Mouse (Mus musculus): ENCODE data around the gene Il4i1. TPM values are rescaled to one million over a fixed set of nuclear protein-coding genes. Genes with fewer than 3 reads are reported as not detected.

The Il4i1 gene
- polyA plus RNA-seq, 1 experiment = 71.7 TPM

DNA sequence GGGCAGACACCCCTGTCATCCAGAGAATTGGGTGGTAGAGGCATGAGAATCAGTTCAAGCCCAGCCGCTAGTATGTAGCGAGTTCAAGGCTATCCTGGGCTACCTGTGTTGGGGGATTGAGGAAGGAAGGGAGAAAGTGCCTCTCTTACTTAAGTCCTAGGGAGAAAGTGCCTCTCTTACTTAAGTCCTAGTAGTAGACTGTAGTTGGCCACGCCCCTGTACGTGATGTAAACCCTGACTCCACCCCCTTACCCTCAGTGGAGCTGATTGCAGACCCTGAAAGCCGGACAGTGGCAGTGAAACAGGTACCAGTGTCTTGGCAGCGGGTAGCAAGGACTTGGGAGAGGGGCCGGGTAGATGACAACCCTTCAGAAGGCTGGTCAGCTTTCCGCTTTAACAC, 41.7 kb downstream of the Il4i1 start:
- peaks cover 8% of the 10 kb centered on the region; the same call in 1 of the 2 replicates for H3K36me3 ChIP-seq (ENCODE audit: control insufficient read depth, insufficient read depth, low read length)
- DNase-seq = no peak
- H3K4me3 ChIP-seq (ENCODE audit: control insufficient read depth, insufficient read depth, low read length) = 0 out of 2 replicates have a peak overlapping the region, but pooled peaks have one; percentile 88
- no peaks in the 10 kb centered on the region for H3K27me3 ChIP-seq (ENCODE audit: control insufficient read depth, insufficient read depth, low read length)
- H3K27ac ChIP-seq (ENCODE audit: control insufficient read depth, insufficient read depth, low read length) = no peak overlapping the region
- peaks cover 34% of the 10 kb centered on the region for H3K4me1 ChIP-seq (replicated peaks; ENCODE audit: control insufficient read depth, insufficient read depth, low read length)
- 37% methylated on average over 8 of the region's 8 CpGs for WGBS
- TF ChIP-seq POLR2A (IDR thresholded peaks at IDR 0.05; ENCODE audit: control insufficient read depth, extremely low read depth, insufficient read depth, low read length, poor library complexity) (no peak), CTCF (IDR thresholded peaks at IDR 0.05; ENCODE audit: borderline replicate concordance, control insufficient read depth, extremely low read depth, insufficient read depth, low read length, poor library complexity) (no peak)

- 93% methylated on average over 11 of the region's 11 CpGs for WGBS
- peaks cover 26% of the 10 kb centered on the region for H3K4me1 ChIP-seq (replicated peaks; ENCODE audit: control insufficient read depth, insufficient read depth, low read length)
- no peak overlapping the region for H3K4me3 ChIP-seq (ENCODE audit: control insufficient read depth, insufficient read depth, low read length)
- no peak for TF ChIP-seq CTCF (IDR thresholded peaks at IDR 0.05; ENCODE audit: borderline replicate concordance, control insufficient read depth, extremely low read depth, insufficient read depth, low read length, poor library complexity)
- no peak for TF ChIP-seq POLR2A (IDR thresholded peaks at IDR 0.05; ENCODE audit: control insufficient read depth, extremely low read depth, insufficient read depth, low read length, poor library complexity)
- H3K27ac ChIP-seq (ENCODE audit: control insufficient read depth, insufficient read depth, low read length) = no peak overlapping the region
- H3K27me3 ChIP-seq (ENCODE audit: control insufficient read depth, insufficient read depth, low read length) = no peaks in the 10 kb centered on the region
- H3K36me3 ChIP-seq (ENCODE audit: control insufficient read depth, insufficient read depth, low read length) = peaks cover 27% of the 10 kb centered on the region
- no peak for DNase-seq
These were observed 43.7 kb downstream of the Il4i1 start for GRCm38 (mm10) chr7:44859896-44860295.

- Histone ChIP-seq H3K36me3 (ENCODE audit: control insufficient read depth, insufficient read depth, low read length) (peaks cover 27% of the 10 kb centered on the region), H3K27ac (ENCODE audit: control insufficient read depth, insufficient read depth, low read length) (no peak overlapping the region), H3K4me3 (ENCODE audit: control insufficient read depth, insufficient read depth, low read length) (no peak overlapping the region), H3K27me3 (ENCODE audit: control insufficient read depth, insufficient read depth, low read length) (no peaks in the 10 kb centered on the region), H3K4me1 (replicated peaks; ENCODE audit: control insufficient read depth, insufficient read depth, low read length) (peaks cover 17% of the 10 kb centered on the region)
- 74% methylated on average over 22 of the region's 22 CpGs for WGBS
- TF ChIP-seq POLR2A (IDR thresholded peaks at IDR 0.05; ENCODE audit: control insufficient read depth, extremely low read depth, insufficient read depth, low read length, poor library complexity) (no peak), CTCF (IDR thresholded peaks at IDR 0.05; ENCODE audit: borderline replicate concordance, control insufficient read depth, extremely low read depth, insufficient read depth, low read length, poor library complexity) (peak; percentile 77; the same call in 1 of the 2 replicates)
- peak; percentile 67 for DNase-seq
These were observed 44.6 kb downstream of the Il4i1 start for GRCm38 (mm10) chr7:44860576-44861428.

GRCm38 (mm10) chr7:44861429-44861816, 45.2 kb downstream of the Il4i1 start:
- H3K27ac ChIP-seq (ENCODE audit: control insufficient read depth, insufficient read depth, low read length) = no peak overlapping the region
- no peak for DNase-seq
- H3K4me1 ChIP-seq (replicated peaks; ENCODE audit: control insufficient read depth, insufficient read depth, low read length) = peaks cover 15% of the 10 kb centered on the region
- H3K36me3 ChIP-seq (ENCODE audit: control insufficient read depth, insufficient read depth, low read length) = peaks cover 27% of the 10 kb centered on the region
- H3K4me3 ChIP-seq (ENCODE audit: control insufficient read depth, insufficient read depth, low read length) = no peak overlapping the region
- 93% methylated on average over 14 of the region's 14 CpGs for WGBS
- no peak for TF ChIP-seq CTCF (IDR thresholded peaks at IDR 0.05; ENCODE audit: borderline replicate concordance, control insufficient read depth, extremely low read depth, insufficient read depth, low read length, poor library complexity)
- TF ChIP-seq POLR2A (IDR thresholded peaks at IDR 0.05; ENCODE audit: control insufficient read depth, extremely low read depth, insufficient read depth, low read length, poor library complexity) = no peak
- no peaks in the 10 kb centered on the region for H3K27me3 ChIP-seq (ENCODE audit: control insufficient read depth, insufficient read depth, low read length)

DNA sequence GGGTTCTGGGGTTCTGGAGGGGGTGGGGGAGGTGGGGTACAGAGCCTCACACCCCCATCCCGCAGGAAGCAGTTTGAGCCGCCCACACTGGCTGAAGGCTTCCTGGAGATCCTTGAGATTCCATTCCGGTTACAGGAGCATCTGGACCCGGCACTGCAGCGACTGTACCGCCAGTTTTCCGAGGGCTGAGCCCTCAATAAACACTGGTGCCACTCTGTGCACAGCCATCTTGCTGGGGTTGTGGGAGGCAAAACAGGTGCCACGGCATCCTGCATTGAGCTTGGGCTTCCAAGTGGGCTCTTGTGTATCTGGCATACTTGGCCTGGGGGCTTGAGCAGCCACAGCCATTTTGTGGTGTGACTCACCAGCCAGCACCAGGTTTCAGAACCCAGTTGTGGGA, 46.2 kb downstream of the Il4i1 start:
- 96% methylated on average over 8 of the region's 8 CpGs for WGBS
- no peak for DNase-seq
- H3K4me3 ChIP-seq (ENCODE audit: control insufficient read depth, insufficient read depth, low read length) = no peak overlapping the region
- peaks cover 16% of the 10 kb centered on the region for H3K4me1 ChIP-seq (replicated peaks; ENCODE audit: control insufficient read depth, insufficient read depth, low read length)
- H3K27ac ChIP-seq (ENCODE audit: control insufficient read depth, insufficient read depth, low read length) = no peak overlapping the region
- no peak for TF ChIP-seq POLR2A (IDR thresholded peaks at IDR 0.05; ENCODE audit: control insufficient read depth, extremely low read depth, insufficient read depth, low read length, poor library complexity)
- H3K36me3 ChIP-seq (ENCODE audit: control insufficient read depth, insufficient read depth, low read length) = peaks cover 27% of the 10 kb centered on the region
- H3K27me3 ChIP-seq (ENCODE audit: control insufficient read depth, insufficient read depth, low read length) = no peaks in the 10 kb centered on the region

DNA sequence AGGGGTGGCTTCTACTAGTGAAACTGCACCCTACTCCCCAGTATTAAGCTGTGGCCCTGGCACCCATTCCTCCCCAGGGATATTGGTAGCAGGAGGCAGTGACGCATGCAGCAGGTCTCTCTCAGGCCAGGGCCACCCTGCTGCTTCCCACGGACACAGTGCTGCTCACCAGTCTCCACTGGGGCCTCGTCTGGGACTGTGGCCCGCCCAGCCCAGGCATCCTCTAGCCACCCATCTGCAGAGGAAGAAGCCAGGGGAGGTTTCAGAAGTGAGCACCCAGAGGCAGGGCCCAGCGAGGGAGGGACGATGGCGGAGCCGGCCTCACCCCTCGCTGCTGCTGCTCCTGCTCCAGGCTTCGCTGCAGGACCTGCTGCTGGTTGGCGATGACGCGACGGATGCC, 47.0 kb downstream of the Il4i1 start:
- H3K4me3 ChIP-seq (ENCODE audit: control insufficient read depth, insufficient read depth, low read length) = no peak overlapping the region
- no peaks in the 10 kb centered on the region for H3K27me3 ChIP-seq (ENCODE audit: control insufficient read depth, insufficient read depth, low read length)
- no peak for DNase-seq
- H3K27ac ChIP-seq (ENCODE audit: control insufficient read depth, insufficient read depth, low read length) = no peak overlapping the region
- WGBS = 95% methylated on average over 14 of the region's 14 CpGs
- no peak for TF ChIP-seq CTCF (IDR thresholded peaks at IDR 0.05; ENCODE audit: borderline replicate concordance, control insufficient read depth, extremely low read depth, insufficient read depth, low read length, poor library complexity)
- TF ChIP-seq POLR2A (IDR thresholded peaks at IDR 0.05; ENCODE audit: control insufficient read depth, extremely low read depth, insufficient read depth, low read length, poor library complexity) = no peak
- H3K4me1 ChIP-seq (replicated peaks; ENCODE audit: control insufficient read depth, insufficient read depth, low read length) = peaks cover 19% of the 10 kb centered on the region
- H3K36me3 ChIP-seq (ENCODE audit: control insufficient read depth, insufficient read depth, low read length) = peaks cover 27% of the 10 kb centered on the region
